Mouse (Mus musculus): ENCODE measurements at regions not wholly inside any gene's neighbourhood (a gene's known extent, or its start where the extent isn't known, plus 50 kb on each side); places are given as distances from the start of the nearest gene placed in this dataset.
A peak's percentile ranks its signal among the peaks of the same experiment; 100 is the strongest.

- H3K27ac ChIP-seq (ENCODE audit: control insufficient read depth, low read depth, low read length): no peak overlapping the region
- no peaks in the 10 kb centered on the region for H3K4me1 ChIP-seq (ENCODE audit: control insufficient read depth in 1 of 2, insufficient read depth in 2 of 2, low read length in 2 of 2)
- no peak overlapping the region for H3K4me3 ChIP-seq (ENCODE audit: control insufficient read depth in 1 of 2, insufficient read depth in 1 of 2, low read depth in 2 of 2, low read length in 2 of 2)
- H3K9ac ChIP-seq (ENCODE audit: control insufficient read depth, low read depth, low read length, poor library complexity, severe bottlenecking): no peak overlapping the region
- H3K27me3 ChIP-seq (ENCODE audit: control insufficient read depth in 1 of 2, insufficient read depth in 2 of 2, low read length in 2 of 2): no peaks in the 10 kb centered on the region; a peak in 1 of 4 replicates
- DNase-seq (ENCODE audit: low read depth, low spot score): peak; percentile 8
- no peaks in the 10 kb centered on the region; a peak in 1 of 4 replicates for H3K36me3 ChIP-seq (ENCODE audit: control insufficient read depth in 1 of 2, insufficient read depth in 2 of 2, low read length in 2 of 2)
- TF ChIP-seq ELF1 (IDR thresholded peaks at IDR 0.05; ENCODE audit: low read depth, low read length): no peak
- no peak for TF ChIP-seq TCF12 (IDR thresholded peaks at IDR 0.05; ENCODE audit: low read depth, low read length)
- TF ChIP-seq ZNF384 (IDR thresholded peaks at IDR 0.05; ENCODE audit: low read depth, low read length): no peak
- TF ChIP-seq MAZ (IDR thresholded peaks at IDR 0.05; ENCODE audit: low read depth, low read length): no peak
- no peak for TF ChIP-seq POLR2A (IDR thresholded peaks at IDR 0.05; ENCODE audit: control insufficient read depth in 1 of 2, insufficient read depth in 1 of 2, low read depth in 1 of 2, low read length in 2 of 2, poor library complexity in 1 of 2)
- no peak for TF ChIP-seq RCOR1 (IDR thresholded peaks at IDR 0.05; ENCODE audit: low read depth, low read length)
- no peak for TF ChIP-seq MYC (IDR thresholded peaks at IDR 0.05; ENCODE audit: low read depth, low read length)
- TF ChIP-seq EP300 (IDR thresholded peaks at IDR 0.05; ENCODE audit: low read depth in 1 of 2, low read length in 2 of 2): no peak
- no peak for TF ChIP-seq TBP (IDR thresholded peaks at IDR 0.05; ENCODE audit: low read depth, low read length)
- no peak for TF ChIP-seq GABPA (IDR thresholded peaks at IDR 0.05; ENCODE audit: low read depth, low read length)
- no peak for TF ChIP-seq MXI1 (IDR thresholded peaks at IDR 0.05; ENCODE audit: low read depth, low read length)
- no peak for TF ChIP-seq GATA1 (IDR thresholded peaks at IDR 0.05; ENCODE audit: low read depth, low read length)
- no peak for TF ChIP-seq UBTF (IDR thresholded peaks at IDR 0.05; ENCODE audit: borderline replicate concordance, insufficient read depth, low read depth, low read length)
- TF ChIP-seq CTCF (IDR thresholded peaks at IDR 0.05 in 2 of 3, conservative IDR thresholded peaks at IDR 0.05 in 1 of 3; ENCODE audit: control insufficient read depth in 1 of 3, insufficient read depth in 1 of 3, low read depth in 2 of 3, low read length in 3 of 3, poor library complexity in 1 of 3, severe bottlenecking in 1 of 3): no peak
- TF ChIP-seq JUND (IDR thresholded peaks at IDR 0.05; ENCODE audit: low read depth, low read length): no peak
- no peak for TF ChIP-seq CHD1 (IDR thresholded peaks at IDR 0.05; ENCODE audit: low read depth, low read length)
- TF ChIP-seq KAT2A (conservative IDR thresholded peaks at IDR 0.05; ENCODE audit: low read depth, low read length): no peak
- no peak for TF ChIP-seq MYB (IDR thresholded peaks at IDR 0.05; ENCODE audit: low read depth, low read length)
- no peak for TF ChIP-seq E2F4 (IDR thresholded peaks at IDR 0.05; ENCODE audit: borderline replicate concordance, low read depth, low read length)
- no peaks in the 10 kb centered on the region for H3K9me3 ChIP-seq (replicated peaks; ENCODE audit: insufficient read depth, low read length)
- no peaks in the 10 kb centered on the region for H3K79me2 ChIP-seq (ENCODE audit: control insufficient read depth, insufficient read depth, low read length, poor library complexity)
Observed at GRCm38 (mm10) chr3:117139835-117140234, 171.0 kb upstream of the Palmd start.

- no peaks in the 10 kb centered on the region for H3K4me1 ChIP-seq (ENCODE audit: control insufficient read depth in 1 of 2, insufficient read depth in 2 of 2, low read length in 2 of 2)
- H3K9ac ChIP-seq (ENCODE audit: control insufficient read depth, low read depth, low read length, poor library complexity, severe bottlenecking): no peak overlapping the region
- no peak overlapping the region for H3K27ac ChIP-seq (ENCODE audit: control insufficient read depth, low read depth, low read length)
- H3K79me2 ChIP-seq (ENCODE audit: control insufficient read depth, insufficient read depth, low read length, poor library complexity): no peaks in the 10 kb centered on the region
- H3K4me3 ChIP-seq (ENCODE audit: control insufficient read depth in 1 of 2, insufficient read depth in 1 of 2, low read depth in 2 of 2, low read length in 2 of 2): no peak overlapping the region
- no peak for DNase-seq (ENCODE audit: low read depth, low spot score)
- TF ChIP-seq MAX (IDR thresholded peaks at IDR 0.05; ENCODE audit: low read length) (no peak), E2F4 (IDR thresholded peaks at IDR 0.05; ENCODE audit: borderline replicate concordance, low read depth, low read length) (no peak), CHD2 (IDR thresholded peaks at IDR 0.05; ENCODE audit: low read length) (no peak), TAL1 (IDR thresholded peaks at IDR 0.05; ENCODE audit: low read length) (no peak)
- H3K27me3 ChIP-seq (ENCODE audit: control insufficient read depth in 1 of 2, insufficient read depth in 2 of 2, low read length in 2 of 2): no peaks in the 10 kb centered on the region; a peak in 1 of 4 replicates
- no peaks in the 10 kb centered on the region for H3K9me3 ChIP-seq (replicated peaks; ENCODE audit: insufficient read depth, low read length)
- H3K36me3 ChIP-seq (ENCODE audit: control insufficient read depth in 1 of 2, insufficient read depth in 2 of 2, low read length in 2 of 2): no peaks in the 10 kb centered on the region; a peak in 1 of 4 replicates
Observed at GRCm38 (mm10) chr3:117138720-117139119, 169.9 kb upstream of the Palmd start.

Data from MEL (cell line).